Mouse (Mus musculus): ENCODE results near the gene Uqcr11.

DNA sequence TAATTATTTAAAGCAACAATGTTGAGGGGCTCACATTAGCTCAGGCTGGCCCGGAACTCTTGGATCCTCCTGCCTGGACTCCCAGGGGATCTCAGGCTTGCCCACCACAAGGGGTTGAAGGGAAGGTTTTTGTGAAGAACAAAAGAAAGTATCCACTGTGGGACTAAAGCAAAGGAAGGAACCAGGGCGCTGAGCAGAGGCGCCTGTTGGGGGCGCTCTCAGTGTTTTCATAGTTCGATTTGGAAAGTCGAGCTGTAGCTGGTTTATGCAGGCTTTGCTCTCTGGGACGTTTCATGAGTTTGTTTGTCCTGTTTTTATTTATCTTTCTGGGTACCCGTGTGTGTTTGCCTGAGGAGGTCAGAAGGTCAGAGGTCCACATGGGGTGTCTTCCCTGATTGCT is 35.0 kb upstream of the Uqcr11 start:
- TF ChIP-seq EP300 (optimal IDR thresholded peaks at IDR 0.05) = no peak
- TF ChIP-seq CTCF (IDR thresholded peaks at IDR 0.05; ENCODE audit: low read depth) = 0 out of 2 replicates have a peak, but pooled peaks have one; percentile 9
